Mouse (Mus musculus): ENCODE measurements around the gene Reep1.

The Reep1 gene

DNA sequence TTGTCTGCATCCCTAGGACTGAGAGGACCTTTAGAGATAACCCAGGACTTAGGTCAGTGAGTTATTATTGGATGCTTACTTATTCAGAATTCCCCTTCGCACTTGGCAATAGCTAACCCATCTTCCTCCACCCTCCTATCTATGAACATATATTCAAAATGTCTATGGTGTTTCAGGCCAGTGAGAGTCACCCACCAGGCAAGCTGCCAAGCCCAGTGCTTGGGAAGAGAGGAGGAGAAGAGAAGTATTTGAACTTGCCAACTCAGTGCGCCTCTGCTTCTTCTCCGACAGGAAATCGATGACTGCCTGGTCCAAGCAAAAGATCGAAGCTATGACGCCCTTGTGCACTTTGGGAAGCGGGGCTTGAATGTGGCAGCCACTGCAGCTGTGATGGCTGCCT lies 73.1 kb downstream of the Reep1 start:
- DNase-seq (ENCODE audit: low read depth, low spot score), result no peak

DNA sequence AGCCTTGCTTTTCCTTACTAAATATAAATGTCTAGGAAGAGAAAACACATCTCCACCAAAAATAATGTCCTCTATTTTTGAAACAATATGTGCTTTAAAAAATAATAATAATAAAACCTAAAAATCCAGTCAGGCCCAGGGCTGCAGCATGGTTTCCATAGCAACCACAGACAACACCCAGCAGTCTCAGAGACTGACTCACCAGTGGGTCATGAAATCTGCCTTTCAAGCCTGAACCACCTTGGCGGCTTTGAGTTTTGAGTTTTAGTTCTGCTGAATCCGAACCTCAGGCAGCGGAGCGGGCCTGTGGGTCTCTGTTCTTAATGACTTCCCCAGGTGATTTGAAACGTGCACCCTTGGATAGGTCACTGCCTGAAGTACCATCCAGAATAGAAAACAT lies 75.8 kb downstream of the Reep1 start:
- no peak for DNase-seq (ENCODE audit: low read depth, low spot score)

DNA sequence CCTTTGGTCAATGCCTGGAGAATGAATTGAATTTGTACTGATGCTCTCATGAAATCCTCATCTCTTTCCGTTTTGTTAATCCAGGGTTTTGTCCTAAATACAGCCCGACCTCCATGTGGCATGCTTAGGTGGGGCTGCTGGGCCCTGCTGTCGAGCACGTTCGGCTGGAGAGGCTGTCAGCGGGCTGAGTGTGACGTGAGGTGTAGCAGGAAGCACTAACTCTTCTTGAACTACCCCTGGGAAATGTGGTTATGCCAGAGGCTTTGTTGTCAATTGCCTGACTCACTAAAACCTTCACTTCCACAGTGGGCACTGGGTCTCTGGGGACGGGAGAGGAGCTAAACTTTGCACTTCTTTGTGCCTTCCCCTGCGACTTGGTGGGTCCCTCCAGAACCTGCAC lies 81.0 kb downstream of the Reep1 start:
- no peak for DNase-seq (ENCODE audit: low read depth, low spot score)

DNA sequence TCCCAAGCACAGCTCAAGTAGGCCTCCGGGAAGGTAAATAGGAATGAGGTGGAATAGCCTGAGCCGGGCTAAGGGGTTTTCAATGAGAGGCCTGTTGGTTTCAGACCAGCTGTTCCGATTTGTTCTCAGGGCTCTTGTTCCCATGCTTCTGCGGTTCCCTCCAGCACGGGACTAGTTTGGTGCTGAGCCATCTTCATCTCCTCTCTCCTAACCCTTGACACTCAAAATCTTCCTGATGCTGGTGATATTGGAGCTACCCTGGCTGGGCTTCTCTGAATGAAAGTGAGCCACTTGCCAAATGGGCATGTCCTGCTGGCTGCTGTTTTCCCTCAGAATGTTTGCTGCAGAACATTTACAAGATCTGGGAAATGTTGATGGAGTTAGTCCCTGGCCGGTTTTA lies 84.4 kb downstream of the Reep1 start:
- no peak for DNase-seq (ENCODE audit: low read depth, low spot score)

DNA sequence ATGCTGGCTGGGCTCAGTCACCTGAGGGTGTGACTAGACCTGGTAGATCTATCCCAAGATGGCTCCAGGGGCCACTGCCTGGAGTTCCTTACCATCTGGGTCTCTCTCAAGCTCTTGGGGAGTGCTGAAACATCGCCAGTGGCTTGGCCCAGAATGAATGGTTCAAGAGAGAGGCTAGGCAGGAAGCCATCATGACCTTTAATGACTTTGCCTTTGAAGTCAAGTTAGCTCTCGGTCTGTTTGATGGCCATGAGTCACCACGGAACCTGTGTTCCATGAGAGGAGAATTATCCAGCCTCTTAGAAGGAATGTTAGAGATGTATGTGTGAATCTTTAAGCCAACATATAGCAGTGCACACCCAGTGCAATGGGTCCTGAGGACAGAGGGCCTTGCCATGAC lies 92.0 kb downstream of the Reep1 start:
- no peak for DNase-seq (ENCODE audit: low read depth, low spot score)

DNA sequence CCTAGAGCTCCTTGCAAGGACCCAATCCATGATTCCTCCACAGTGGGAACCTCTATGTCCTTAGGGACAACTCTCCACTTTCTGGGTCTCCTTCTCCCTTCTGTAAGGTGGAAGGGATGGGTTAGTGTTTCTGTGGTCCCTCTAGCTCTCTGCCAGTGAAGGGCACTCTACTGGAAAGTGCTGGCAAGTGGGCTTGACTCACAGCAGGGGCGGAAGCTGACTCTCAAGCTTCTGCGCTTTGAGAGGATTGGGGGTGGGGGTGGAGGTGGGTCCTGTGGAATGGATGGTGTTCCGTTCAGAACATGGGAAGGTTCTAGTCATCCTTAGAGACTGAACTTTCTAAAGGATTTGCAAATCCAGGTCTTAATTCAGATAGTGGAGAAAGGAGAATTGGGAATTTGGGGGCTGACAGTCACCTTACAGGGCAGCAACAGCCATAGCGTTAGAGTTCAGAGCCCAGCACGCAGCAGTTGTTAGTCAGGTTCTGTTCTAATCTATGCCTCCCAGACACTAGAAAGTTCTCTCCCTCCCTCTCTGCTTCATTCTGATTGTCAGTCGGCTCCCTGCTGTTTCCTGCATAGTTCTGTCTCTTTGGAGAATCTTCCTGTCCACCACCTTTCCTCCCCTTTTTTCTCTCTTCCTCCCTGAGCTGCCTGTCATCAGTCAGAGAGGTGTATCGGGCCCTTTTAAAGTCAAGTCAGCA lies 93.8 kb downstream of the Reep1 start:
- peak; percentile 68 for DNase-seq (ENCODE audit: low read depth, low spot score)

DNA sequence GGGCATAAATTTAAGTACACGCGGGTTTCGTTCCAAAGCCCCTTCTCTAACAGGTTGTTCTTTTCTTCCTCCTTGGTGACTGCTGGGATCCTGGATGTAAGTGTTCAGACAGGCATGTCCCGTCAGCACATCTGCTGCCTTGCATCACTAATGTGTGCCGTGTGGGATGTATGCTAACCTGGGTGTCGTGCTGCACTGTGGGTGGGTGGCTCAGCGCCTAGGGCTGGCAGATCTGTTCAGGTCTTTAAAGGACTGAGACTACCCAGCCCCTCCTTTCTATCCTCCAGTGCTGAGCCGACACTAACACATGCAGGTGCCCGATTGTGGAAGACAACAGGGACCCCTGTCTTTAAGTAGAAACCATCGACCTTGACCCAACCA lies 94.3 kb downstream of the Reep1 start:
- DNase-seq (ENCODE audit: low read depth, low spot score), result peak; percentile 20

DNA sequence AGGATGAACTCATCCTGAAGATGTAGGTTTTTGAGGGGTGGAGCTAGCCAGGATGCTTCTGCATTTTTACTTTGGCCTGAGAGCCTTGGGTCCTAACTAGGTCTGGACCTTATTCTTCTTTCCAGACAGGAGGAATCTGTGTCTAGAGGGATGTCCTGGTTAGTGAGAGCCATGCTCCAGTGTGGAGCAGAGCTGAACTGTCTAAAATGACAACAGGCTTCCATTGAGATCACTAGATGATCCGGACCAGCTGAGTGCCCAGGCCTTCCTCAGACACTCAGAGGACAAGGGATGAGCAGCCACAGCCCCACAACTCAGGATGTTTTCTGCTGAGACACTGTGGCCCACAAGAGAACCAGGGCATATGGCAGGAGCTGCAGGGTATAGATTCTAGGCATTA lies 96.2 kb downstream of the Reep1 start:
- DNase-seq (ENCODE audit: low read depth, low spot score), result no peak

DNA sequence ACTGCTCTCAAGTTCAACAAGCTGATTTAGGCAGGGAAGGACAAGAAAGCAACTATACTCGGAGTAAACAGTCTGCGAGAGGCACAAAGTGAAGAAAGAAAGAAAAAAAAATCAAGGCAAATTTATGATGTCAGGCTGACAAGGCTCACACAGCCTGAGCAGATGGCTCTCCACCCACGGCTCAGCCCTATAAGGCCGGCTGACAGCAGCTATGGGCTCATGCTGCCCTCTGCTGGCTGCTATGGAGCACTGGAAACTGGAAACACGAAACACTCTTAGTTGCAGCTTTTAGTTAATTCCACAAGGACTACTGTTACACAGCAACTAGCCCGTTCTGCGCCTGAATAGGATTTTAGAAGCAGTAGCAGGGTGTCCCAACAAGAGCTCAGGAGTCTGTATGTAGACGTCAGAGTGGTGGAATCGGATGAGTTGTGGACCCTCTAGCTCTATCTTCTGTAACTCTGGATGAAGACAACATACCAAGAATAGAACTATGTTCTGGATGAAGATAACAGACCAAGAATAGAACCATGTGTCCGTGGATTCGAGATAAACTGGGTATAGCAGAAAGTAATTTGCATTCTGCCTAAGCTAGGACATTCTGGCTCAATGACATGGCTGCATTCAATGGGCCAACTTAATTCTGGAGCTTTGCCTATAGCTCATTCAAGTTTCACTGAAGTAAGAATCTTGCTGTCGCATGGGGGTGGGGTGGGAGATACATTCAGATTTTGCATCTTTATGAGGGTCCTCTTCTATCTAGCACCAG lies 96.9 kb downstream of the Reep1 start:
- peak; percentile 65 for DNase-seq (ENCODE audit: low read depth, low spot score)

DNA sequence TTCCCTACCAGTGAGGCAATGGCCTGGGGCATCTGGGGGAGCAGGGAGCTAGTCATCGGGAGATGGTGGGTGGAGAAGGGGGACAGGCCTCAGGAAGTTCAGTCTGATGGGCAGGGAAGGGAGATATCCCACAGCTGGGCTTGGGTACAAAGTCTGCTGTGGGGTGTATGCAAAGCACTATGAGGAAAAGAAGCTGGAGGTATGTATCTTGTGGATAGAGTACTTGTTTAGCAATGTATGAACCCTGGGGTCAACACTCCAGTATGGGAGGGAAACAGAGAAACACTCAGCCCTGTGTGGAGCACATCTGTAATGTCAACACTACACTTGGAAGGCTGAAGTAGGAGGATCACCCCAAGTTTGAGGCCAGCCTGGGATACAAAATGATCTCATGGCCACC lies 99.4 kb downstream of the Reep1 start:
- DNase-seq (ENCODE audit: low read depth, low spot score), result no peak

DNA sequence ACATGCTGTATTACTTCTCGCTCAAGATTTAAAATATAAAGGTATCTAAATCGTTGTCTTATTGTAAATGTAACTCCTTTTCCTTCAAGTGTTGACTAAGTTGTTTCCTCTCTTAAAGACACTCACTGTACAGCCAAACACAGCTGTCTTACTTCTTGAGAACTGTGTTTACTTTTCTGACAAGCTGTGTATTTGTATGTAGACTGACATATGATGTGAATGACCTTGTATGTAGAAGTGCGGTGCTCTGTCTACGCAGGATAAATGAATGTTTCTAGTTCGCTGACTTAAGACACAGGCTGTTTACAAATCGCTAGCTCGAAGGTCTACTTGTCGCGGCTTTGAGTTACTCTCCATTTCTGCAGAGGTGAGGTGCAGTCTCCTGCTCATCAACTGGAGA lies 102.5 kb downstream of the Reep1 start:
- DNase-seq (ENCODE audit: low read depth, low spot score), result no peak

DNA sequence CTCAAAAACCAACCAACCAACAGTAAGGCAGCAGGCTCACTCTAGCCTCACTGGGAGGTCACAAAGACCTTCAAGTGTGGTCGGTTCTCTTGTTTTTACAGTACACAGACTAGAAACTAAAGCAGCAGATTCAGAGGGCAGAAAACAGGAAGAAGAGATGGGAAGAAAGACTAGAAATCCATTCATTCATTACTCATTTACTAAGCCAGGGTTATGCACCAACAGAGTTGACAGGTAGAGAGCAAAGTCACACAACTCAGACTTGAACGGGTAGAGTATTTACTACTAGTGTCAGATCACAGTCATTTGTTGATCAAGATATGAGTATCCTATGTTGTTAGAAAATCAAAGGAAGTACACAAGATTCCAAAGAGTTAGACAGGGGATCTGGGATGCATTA lies 105.5 kb downstream of the Reep1 start:
- no peak for DNase-seq (ENCODE audit: low read depth, low spot score)

DNA sequence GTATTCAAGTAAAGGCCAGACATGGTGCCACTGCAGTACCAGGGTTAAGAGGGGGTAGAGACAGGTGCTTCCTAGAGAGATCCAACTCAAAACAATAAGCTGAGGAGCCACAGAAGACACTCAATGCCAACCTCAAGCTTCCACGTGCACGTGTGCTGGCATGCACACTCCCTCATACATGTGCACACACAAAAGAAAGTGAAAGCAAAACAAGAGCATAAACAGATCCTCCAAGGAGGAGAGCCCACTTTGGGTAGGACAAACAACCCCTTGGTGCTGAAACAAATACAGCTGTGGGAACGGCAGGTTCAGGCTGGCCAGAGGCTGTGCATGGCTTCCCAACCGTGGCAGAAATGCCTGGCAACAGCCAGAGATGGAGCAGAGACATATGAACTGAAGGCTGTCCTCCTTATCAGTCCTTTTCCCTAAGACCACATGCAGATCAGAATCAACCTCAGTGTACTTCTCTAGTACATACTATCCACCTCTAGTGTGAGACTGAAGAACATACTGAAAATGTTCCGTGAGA lies 112.5 kb downstream of the Reep1 start:
- no peak for DNase-seq (ENCODE audit: low read depth, low spot score)

DNA sequence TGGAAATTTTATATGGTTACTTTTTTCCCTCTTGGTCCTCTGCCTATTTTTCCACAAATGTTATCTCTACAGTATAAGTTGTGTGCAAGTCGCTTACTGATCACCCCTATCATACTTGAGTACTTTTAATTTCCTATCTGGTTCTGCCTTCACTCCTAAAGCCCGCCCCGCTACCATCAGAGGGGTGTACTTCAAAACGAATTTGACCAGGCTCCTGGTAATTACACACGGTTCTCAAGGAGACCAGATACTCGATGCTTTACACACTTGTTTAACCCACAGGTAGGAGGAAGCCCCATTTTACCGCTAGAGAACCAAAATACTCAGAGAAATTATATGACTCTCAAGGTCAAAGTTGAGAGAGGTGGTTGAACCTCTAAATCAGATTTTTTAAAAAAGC lies 115.7 kb downstream of the Reep1 start:
- DNase-seq (ENCODE audit: low read depth, low spot score), result no peak

DNA sequence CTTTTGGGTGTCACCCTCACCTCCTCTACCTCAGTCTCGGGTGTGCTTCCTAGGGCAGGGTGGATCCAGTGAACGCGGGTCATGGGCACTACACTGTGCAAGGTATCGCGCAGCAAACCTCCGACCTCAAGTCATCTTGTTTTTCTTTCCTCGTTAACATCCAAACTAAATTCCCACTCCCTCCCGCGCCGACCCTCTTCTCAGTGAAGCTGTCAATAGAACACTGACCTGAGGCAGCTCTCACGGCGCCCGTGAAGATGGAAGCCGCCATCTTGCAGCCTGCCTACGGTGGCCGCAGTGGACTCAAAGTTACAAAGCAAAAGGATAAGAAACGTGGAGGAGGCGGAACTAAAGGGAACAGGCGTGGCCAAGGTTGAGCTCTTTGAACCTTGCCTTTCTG lies 116.1 kb downstream of the Reep1 start:
- peak; percentile 87 for DNase-seq (ENCODE audit: low read depth, low spot score)

DNA sequence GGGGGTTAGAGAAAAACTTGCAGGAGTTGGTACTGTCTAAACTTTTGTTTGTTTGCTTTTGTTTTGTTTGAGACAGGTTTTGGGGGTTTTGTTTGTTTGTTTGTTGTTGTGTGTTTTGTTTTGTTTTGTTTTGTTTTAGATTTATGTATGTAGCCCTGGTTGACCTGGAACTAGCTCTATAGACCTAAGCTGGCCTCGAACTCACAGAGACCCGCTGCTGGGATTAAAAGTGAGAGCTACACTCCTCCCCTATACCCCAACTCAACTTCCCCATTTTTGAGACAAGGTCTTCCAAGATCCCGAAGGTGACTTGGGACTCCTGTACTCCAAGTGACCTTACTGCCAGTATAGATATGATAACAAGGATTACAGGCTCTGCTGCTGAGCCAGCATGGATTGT lies 116.6 kb downstream of the Reep1 start:
- DNase-seq (ENCODE audit: low read depth, low spot score), result no peak

DNA sequence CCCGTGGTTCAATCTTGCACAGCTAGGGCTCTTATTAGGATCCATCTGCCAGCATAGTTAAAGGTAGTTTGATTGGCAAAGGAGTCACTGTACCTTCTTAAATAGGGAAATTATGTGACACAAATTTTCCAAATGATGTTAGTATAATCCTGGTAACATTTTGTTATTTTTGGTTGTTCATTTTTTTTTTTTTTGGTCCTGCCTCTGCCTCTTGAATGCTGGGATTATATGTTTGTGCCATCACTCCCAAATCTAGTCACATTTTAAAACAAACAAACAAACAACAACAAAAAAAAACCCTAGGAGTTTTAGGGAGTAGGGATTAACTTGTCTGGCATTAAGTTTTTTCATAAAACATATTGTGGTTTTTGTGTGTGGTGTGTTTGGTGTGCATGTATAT lies 119.5 kb downstream of the Reep1 start, which contains the start of gene Mrpl35:
Gene Mrpl35, minus strand, starts transcription at position 101 of the 400 bp plus-strand sequence.
- no peak for DNase-seq (ENCODE audit: low read depth, low spot score)

DNA sequence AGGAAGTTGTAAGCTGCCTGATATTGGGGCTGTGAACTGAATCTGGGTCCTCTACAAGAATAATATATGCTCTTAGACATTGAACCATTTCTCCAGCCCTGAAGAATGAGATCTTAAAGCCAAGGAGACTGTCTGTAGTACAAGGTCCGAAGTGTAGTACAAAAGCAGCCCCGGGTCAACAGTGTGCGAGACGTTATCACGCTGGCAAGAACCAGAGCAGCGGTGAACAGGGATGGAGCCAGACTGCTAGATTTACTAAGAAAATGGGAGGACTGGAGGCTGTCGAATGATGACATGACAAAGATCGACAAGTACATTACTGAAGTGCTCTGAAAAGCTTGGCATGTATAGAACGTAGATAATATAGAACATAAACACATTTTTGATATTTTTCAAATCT lies 122.4 kb downstream of the Reep1 start:
- no peak for DNase-seq (ENCODE audit: low read depth, low spot score)

DNA sequence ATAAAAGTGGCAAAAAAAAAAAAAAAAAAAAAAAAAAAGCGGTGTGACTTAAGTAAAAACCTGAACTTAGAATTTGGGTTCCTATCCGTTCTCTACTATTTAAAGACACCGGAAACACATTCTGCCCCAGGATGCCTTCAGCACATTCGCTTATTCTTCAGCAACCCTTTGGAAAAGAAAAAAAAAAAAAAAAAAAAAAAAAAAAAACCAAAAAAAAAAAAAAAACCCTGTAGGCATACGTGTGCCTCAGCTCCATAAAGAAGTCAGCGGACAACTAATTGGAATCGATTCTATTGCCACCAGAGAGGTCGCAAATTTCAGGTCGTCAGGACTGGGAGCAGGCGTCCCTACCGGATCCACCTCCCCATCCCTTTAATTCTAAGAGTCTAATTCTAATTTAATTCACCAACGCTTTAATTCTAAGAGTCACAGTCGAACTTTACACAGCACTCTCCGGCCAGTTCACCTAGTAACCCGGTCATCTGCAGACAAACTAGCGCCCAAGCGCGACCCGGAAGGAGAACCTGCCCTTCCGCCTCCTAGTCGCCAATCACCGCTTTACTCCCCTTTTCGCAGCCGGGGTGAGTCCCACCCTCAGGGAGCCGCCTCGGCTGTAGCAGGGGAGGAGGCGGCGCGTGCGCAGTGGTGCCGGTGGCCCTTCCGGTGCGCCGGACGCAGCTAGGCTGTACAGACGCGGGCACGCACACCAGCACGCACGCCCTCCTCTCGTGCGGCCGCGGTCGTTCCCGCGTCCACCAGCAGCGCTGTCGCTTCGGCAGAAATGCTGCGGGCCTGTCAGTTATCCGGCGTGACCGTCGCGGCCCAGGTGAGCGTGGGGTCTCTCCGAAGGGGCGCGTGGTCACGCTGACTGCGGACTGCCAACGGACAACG lies 123.6 kb downstream of the Reep1 start, which contains the start of gene Immt:
Gene Immt, plus strand, starts transcription at position 642 of the 891 bp plus-strand sequence.
- DNase-seq (ENCODE audit: low read depth, low spot score), result peak; percentile 89

DNA sequence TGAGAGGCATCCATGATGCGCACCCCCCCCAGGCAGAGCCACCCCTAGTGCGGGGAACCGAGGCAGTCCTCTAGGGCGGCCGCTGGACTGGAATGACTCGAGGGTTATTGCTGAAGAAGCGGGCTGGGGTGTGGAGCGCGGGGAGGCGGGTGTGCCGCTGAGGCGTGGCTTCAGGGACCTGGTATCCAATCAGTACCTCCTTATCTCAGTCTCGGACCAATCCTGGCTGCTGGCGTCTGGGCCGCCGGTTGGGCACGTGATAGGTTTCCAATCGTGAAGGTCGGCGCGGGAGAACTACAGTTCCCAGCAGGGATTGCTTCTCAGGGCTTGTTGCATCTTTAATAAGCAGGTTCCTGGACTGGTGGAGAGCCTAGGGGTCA lies 124.2 kb downstream of the Reep1 start:
- DNase-seq (ENCODE audit: low read depth, low spot score), result peak; percentile 91

DNA sequence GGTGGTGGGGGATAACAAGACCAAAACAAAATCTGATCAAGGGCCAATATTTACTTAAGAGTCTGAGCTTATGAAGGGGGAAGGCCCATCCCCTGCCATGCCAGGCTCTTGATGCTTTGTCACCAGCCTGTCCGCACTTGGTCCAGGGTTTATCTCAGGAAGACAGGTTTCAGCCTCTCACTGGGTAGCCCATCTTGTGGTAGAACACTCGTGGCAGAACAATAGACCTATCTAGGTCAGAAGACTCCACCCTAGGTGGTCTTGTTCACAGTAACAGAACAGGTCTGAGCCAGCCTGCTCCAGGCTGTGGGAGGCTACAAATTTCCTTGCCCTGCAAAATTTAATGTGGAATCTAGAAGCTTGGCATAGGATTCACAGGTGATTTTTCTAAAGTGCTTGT lies 129.4 kb downstream of the Reep1 start:
- DNase-seq (ENCODE audit: low read depth, low spot score), result no peak

DNA sequence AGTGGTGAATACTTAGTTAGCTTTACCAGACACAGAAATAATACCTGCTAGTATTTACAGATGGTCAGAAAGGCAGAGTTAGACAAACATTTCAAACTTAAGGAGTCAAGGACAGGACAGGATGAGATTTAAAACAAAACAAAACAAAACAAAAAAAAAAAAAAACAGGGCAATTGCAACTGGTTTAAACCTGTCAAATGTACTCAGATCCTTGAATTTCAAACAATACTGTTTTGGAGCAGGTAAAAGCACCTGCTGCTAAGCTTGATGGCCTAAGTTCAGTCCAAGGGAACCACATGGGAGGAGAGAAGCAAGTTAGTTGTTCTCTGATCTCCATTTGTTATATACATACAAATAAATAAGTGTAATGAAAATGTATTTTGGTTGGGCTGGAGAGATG lies 132.5 kb downstream of the Reep1 start:
- no peak for DNase-seq (ENCODE audit: low read depth, low spot score)

All from c-Kit-negative CD71-positive TER-119-positive erythroid progenitor cells, embryonic 14.5 days (primary cell).